In the genomic region with DNA sequence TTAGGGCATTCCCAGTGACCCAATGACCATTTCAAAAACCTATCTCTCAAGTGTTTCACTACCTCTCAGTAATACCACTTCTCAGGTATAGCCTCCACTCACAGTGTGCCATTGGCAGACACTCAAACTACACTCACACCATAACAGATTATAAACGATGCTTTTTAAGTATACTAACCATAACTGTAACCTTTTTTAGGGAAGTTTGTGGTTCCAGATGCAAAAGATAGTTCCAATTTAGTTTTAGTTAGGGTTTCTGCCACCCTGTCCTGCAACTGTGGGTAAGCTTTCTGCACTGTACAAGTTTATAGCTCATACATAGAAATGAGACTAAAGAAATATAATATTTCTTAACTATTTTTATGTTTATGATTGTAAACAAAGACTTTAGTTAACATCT, we compare ENCODE assay signal across 24 mouse cellular contexts.
DNase-seq lines count a peak whose midpoint lies in the region; ATAC-seq lines count a peak whose summit lies in the region.
"Had no signal": no experiment of that assay in that cellular context is flagged by ENCODE, and none has a peak within 500 bp of the region (broad histone marks: within the 10 kb centered on the region; RNA-seq: fewer than 3 reads in every experiment).

No protein-coding gene starts in this region.

- no peak overlapping the region for H3K4me2 ChIP-seq in midbrain, embryonic 11.5 days
- no peak overlapping the region for H3K4me2 ChIP-seq in midbrain, embryonic 14.5 days (ENCODE audit: low read length)
- H3K4me2 ChIP-seq in forebrain, embryonic 11.5 days (ENCODE audit: low read depth, low read length, severe bottlenecking) = no peak overlapping the region
- H3K4me2 ChIP-seq: embryonic facial prominence, embryonic 12.5 days; embryonic facial prominence, embryonic 15.5 days; forebrain, embryonic 13.5 days; heart, embryonic 11.5 days; hindbrain, embryonic 13.5 days had no signal

- H3K27me3 ChIP-seq in midbrain, embryonic 11.5 days (ENCODE audit: control insufficient read depth, insufficient read depth, low read length) = no peaks in the 10 kb centered on the region
- no peaks in the 10 kb centered on the region for H3K27me3 ChIP-seq in midbrain, embryonic 14.5 days (ENCODE audit: control insufficient read depth, insufficient read depth, low read length)
- no peaks in the 10 kb centered on the region for H3K27me3 ChIP-seq in forebrain, embryonic 11.5 days (ENCODE audit: control insufficient read depth, insufficient read depth, low read length)
- no peaks in the 10 kb centered on the region for H3K27me3 ChIP-seq in forebrain, embryonic 10.5 days (ENCODE audit: poor library complexity, severe bottlenecking)
- H3K27me3 ChIP-seq: embryonic facial prominence, embryonic 12.5 days; embryonic facial prominence, embryonic 15.5 days; forebrain, embryonic 13.5 days; hindbrain, embryonic 13.5 days had no signal

- WGBS in midbrain, embryonic 11.5 days = 76% methylated on average over 1 of the region's 1 CpGs
- 79% methylated on average over 1 of the region's 1 CpGs for WGBS in midbrain, embryonic 14.5 days
- 70% methylated on average over 1 of the region's 1 CpGs for WGBS in forebrain, embryonic 11.5 days
- 84% methylated on average over 1 of the region's 1 CpGs for WGBS in forebrain, embryonic 10.5 days

- ATAC-seq in midbrain, embryonic 11.5 days (ENCODE audit: low FRiP score) = no peak
- ATAC-seq in midbrain, embryonic 14.5 days (ENCODE audit: low FRiP score, low TSS enrichment) = no peak
- ATAC-seq in granulocyte monocyte progenitor cell, adult 5-6 weeks (replicated peaks; ENCODE audit: poor library complexity, severe bottlenecking) = peak; percentile 51
- peak; percentile 63 for ATAC-seq in megakaryocyte progenitor cell, adult 5-6 weeks (replicated peaks; ENCODE audit: poor library complexity)
- ATAC-seq in forebrain, embryonic 11.5 days (replicated peaks; ENCODE audit: low FRiP score) = no peak
- ATAC-seq: CD4-positive, CD25-positive, alpha-beta regulatory T cell, adult 4 months; forebrain, embryonic 13.5 days; forebrain, embryonic 16.5 days; hindbrain, embryonic 16.5 days had no signal

- no peaks in the 10 kb centered on the region for H3K36me3 ChIP-seq in midbrain, embryonic 11.5 days (ENCODE audit: control insufficient read depth, insufficient read depth, low read length)
- H3K36me3 ChIP-seq in midbrain, embryonic 14.5 days (ENCODE audit: control insufficient read depth, insufficient read depth, low read length) = no peaks in the 10 kb centered on the region
- H3K36me3 ChIP-seq in forebrain, embryonic 11.5 days (ENCODE audit: control insufficient read depth, insufficient read depth, low read length) = no peaks in the 10 kb centered on the region
- H3K36me3 ChIP-seq in forebrain, embryonic 10.5 days (replicated peaks) = no peaks in the 10 kb centered on the region
- H3K36me3 ChIP-seq: embryonic facial prominence, embryonic 12.5 days; embryonic facial prominence, embryonic 15.5 days; hindbrain, embryonic 10.5 days; hindbrain, embryonic 13.5 days had no signal

- no peak overlapping the region for H3K9ac ChIP-seq in midbrain, embryonic 11.5 days (ENCODE audit: low read length)
- H3K9ac ChIP-seq in midbrain, embryonic 14.5 days (replicated peaks; ENCODE audit: low read length) = no peak overlapping the region
- H3K9ac ChIP-seq in forebrain, embryonic 11.5 days (ENCODE audit: low read length) = no peak overlapping the region
- H3K9ac ChIP-seq: embryonic facial prominence, embryonic 12.5 days; embryonic facial prominence, embryonic 15.5 days; forebrain, embryonic 13.5 days; hindbrain, embryonic 13.5 days had no signal

- H3K9me3 ChIP-seq in midbrain, embryonic 11.5 days (ENCODE audit: control insufficient read depth, low read length) = no peaks in the 10 kb centered on the region
- no peaks in the 10 kb centered on the region for H3K9me3 ChIP-seq in midbrain, embryonic 14.5 days (ENCODE audit: control insufficient read depth, low read length)
- H3K9me3 ChIP-seq in forebrain, embryonic 11.5 days (ENCODE audit: control insufficient read depth, low read length) = no peaks in the 10 kb centered on the region
- no peaks in the 10 kb centered on the region for H3K9me3 ChIP-seq in forebrain, embryonic 10.5 days
- H3K9me3 ChIP-seq: embryonic facial prominence, embryonic 12.5 days; embryonic facial prominence, embryonic 15.5 days; forebrain, embryonic 13.5 days; hindbrain, embryonic 10.5 days; hindbrain, embryonic 13.5 days had no signal

- DNase-seq in midbrain, embryonic 11.5 days (ENCODE audit: low spot score, missing footprints) = peak; percentile 49
- no peak for DNase-seq in midbrain, embryonic 14.5 days
- DNase-seq in right cerebral cortex, postnatal 10 days (ENCODE audit: low spot score in 2 of 2) = no peak
- DNase-seq in forebrain, embryonic 11.5 days (ENCODE audit: low spot score) = no peak
- DNase-seq in forebrain, embryonic 10.5 days (ENCODE audit: extremely low spot score, low spot score) = no peak
- DNase-seq: adrenal gland, postnatal 10 days; adrenal gland, postnatal 36 days; cerebellum, adult 18-20 months; cerebellum, adult 9-10 months; cerebellum, postnatal 14 days; gastrocnemius, postnatal 10 days; gastrocnemius, postnatal 36 days; heart, adult 11 months had no signal

- no peak overlapping the region for H3K27ac ChIP-seq in midbrain, embryonic 11.5 days (ENCODE audit: low read depth, low read length)
- H3K27ac ChIP-seq in midbrain, embryonic 14.5 days (replicated peaks; ENCODE audit: low read depth, low read length) = no peak overlapping the region
- no peak overlapping the region for H3K27ac ChIP-seq in forebrain, embryonic 11.5 days (ENCODE audit: low read depth, low read length)
- no peak overlapping the region for H3K27ac ChIP-seq in forebrain, embryonic 10.5 days
- H3K27ac ChIP-seq: embryonic facial prominence, embryonic 12.5 days; embryonic facial prominence, embryonic 15.5 days; forebrain, embryonic 13.5 days; hindbrain, embryonic 10.5 days; hindbrain, embryonic 13.5 days had no signal

- no peak overlapping the region for H3K4me3 ChIP-seq in midbrain, embryonic 11.5 days (ENCODE audit: low read depth, low read length)
- no peak overlapping the region for H3K4me3 ChIP-seq in midbrain, embryonic 14.5 days (replicated peaks; ENCODE audit: low read depth, low read length)
- no peak overlapping the region for H3K4me3 ChIP-seq in forebrain, embryonic 11.5 days (ENCODE audit: low read depth, low read length)
- H3K4me3 ChIP-seq in forebrain, embryonic 10.5 days = no peak overlapping the region
- H3K4me3 ChIP-seq: embryonic facial prominence, embryonic 12.5 days; embryonic facial prominence, embryonic 15.5 days; forebrain, embryonic 13.5 days; hindbrain, embryonic 10.5 days; hindbrain, embryonic 13.5 days had no signal

- H3K4me1 ChIP-seq in midbrain, embryonic 11.5 days (ENCODE audit: control insufficient read depth, insufficient read depth, low read length) = no peaks in the 10 kb centered on the region
- H3K4me1 ChIP-seq in midbrain, embryonic 14.5 days (ENCODE audit: control insufficient read depth, insufficient read depth, low read length) = 0 out of 2 replicates have a peak, but pooled peaks cover 2% of the 10 kb centered on the region
- H3K4me1 ChIP-seq in forebrain, embryonic 11.5 days (replicated peaks; ENCODE audit: control insufficient read depth, insufficient read depth, low read length) = no peaks in the 10 kb centered on the region
- no peaks in the 10 kb centered on the region for H3K4me1 ChIP-seq in forebrain, embryonic 10.5 days
- H3K4me1 ChIP-seq: embryonic facial prominence, embryonic 12.5 days; embryonic facial prominence, embryonic 15.5 days; hindbrain, embryonic 10.5 days; hindbrain, embryonic 13.5 days had no signal

Comparison
In these comparisons a context has a peak if more than half of its experiments do, and no peak if none do; other contexts are left out.
1. ATAC-seq: peak in granulocyte monocyte progenitor cell, adult 5-6 weeks (single experiment) and megakaryocyte progenitor cell, adult 5-6 weeks (single experiment); none in midbrain, embryonic 11.5 days (single experiment), midbrain, embryonic 14.5 days (single experiment) and forebrain, embryonic 11.5 days (single experiment).